Mouse (Mus musculus) macrophage (primary cell): ENCODE measurements around the gene Sestd1. TPM values are rescaled to one million over a fixed set of nuclear protein-coding genes. Genes with fewer than 3 reads are reported as not detected.

ENCODE experiments used
- H3K27ac ChIP-seq: fragments of 350-480 bp; formaldehyde crosslinking; 2 replicates; pipeline ENCODE4 v1.9.0; 2021
- H3K36me3 ChIP-seq: fragments of 350-480 bp; formaldehyde crosslinking; 2 replicates; pipeline ENCODE4 v1.9.0; 2021; ENCODE audit errors: inconsistent target
- H3K4me3 ChIP-seq: fragments of 350-480 bp; formaldehyde crosslinking; 2 replicates; pipeline ENCODE4 v1.9.0; 2021; ENCODE audit errors: inconsistent target
- H3K79me2 ChIP-seq: fragments of 350-480 bp; formaldehyde crosslinking; 2 replicates; pipeline ENCODE4 v1.9.0; 2021; ENCODE audit errors: inconsistent target
- WGBS: methylation state at CpG from one replicate; pipeline ENCODE4 v1.1.7; 2026; ENCODE audit warnings: inconsistent platforms; ENCODE audit not compliant: missing documents; 5-methylcytosine and 5-hydroxymethylcytosine counted together
- polyA plus RNA-seq: library from polyadenylated mRNA; stranded (reverse); fragments of 250-400 nt; gene quantifications from 3 replicates; pipeline ENCODE4 v1.2.4, GENCODE M21; 2018; ENCODE audit warnings: inconsistent platforms
- total RNA-seq, 78 experiments: library from RNA; depleted of rRNA; stranded (reverse); fragments of 250-400 nt; gene quantifications; 1 replicate in 9 of 78; 2 replicates in 24 of 78; 3 replicates in 43 of 78; 4 replicates in 2 of 78; pipeline ENCODE4 v1.2.4; 2018; ENCODE audit warnings: inconsistent platforms in 56 of 78

The Sestd1 gene
- 100 to 1,000 TPM; 127 to 547 (median 227) TPM for total RNA-seq (2018; cell fraction: chromatin; rRNA removed)
- 10 to 100 TPM; 21.6 to 64.5 (median 39.0) TPM for total RNA-seq (2018; cell fraction: cytosol; rRNA removed)
- total RNA-seq (2018; cell fraction: nucleus; rRNA removed) = 100 to 1,000 TPM in 18 of 26 experiments, 10 to 100 TPM in 8; 54.1 to 319 (median 122) TPM
- 18.9 to 31.8 TPM (median 24.4 TPM) in 3 replicates for polyA plus RNA-seq

GRCm38 (mm10) chr2:77280512-77281409, at the start of gene Sestd1:
Sestd1 (minus strand) TSS chr2:77280592.
- H3K36me3 ChIP-seq = no peaks in the 10 kb centered on the region
- under 1% methylated on average over 50 of the region's 73 CpGs for WGBS

DNA sequence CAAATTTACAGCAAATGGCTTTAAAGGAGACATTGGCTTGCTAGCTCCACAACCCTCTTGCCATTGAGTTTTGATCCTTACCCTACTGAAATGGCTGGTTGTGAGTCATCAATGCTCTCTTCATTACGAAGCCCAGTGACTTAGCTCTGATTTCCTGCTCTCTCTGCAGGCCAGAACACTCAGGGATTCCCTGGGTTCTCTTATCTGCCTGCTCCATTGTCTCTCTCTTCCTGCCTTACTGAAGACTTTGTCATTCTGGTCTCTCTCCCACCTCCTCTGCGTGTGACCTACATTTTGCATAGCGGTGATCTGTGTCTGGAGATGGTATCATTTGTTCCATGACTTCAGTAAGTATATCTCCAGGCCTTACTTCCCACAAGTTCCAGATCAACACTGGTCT, 46.9 kb upstream of the Sestd1 start:
- Histone ChIP-seq H3K36me3 (no peaks in the 10 kb centered on the region), H3K27ac (no peak overlapping the region), H3K4me3 (no peak overlapping the region), H3K79me2 (no peaks in the 10 kb centered on the region)
- WGBS = 80% methylated on average over 3 of the region's 3 CpGs

More at GRCm38 (mm10) chr2:77280512-77281409, at the start of gene Sestd1:
- Histone ChIP-seq H3K79me2 (peaks cover 42% of the 10 kb centered on the region), H3K4me3 (peak within 1 kb of the TSS; percentile 47), H3K27ac (peak within 1 kb of the TSS; percentile 94)

DNA sequence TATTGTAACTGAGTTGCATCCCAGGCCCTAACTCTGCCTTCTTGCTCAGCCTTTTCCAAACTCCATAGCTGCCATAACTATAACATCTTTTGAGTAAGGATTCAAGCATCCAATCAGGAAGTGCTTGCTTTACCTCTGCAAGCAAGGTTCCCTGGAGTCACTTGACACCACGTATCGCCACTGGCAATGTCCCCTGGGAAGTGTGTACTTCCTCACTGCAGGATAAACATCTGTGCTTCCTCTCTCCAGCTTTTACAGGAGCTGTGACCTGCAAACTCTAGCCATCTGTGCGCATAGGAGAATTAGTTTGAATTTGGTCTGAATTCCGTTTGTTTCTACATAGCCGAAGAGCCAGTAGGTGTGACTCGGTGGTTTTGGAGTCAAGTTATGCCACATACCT, 43.3 kb upstream of the Sestd1 start:
- Histone ChIP-seq H3K4me3 (no peak overlapping the region), H3K79me2 (no peaks in the 10 kb centered on the region), H3K36me3 (no peaks in the 10 kb centered on the region), H3K27ac (no peak overlapping the region)
- 68% methylated on average over 6 of the region's 6 CpGs for WGBS

DNA sequence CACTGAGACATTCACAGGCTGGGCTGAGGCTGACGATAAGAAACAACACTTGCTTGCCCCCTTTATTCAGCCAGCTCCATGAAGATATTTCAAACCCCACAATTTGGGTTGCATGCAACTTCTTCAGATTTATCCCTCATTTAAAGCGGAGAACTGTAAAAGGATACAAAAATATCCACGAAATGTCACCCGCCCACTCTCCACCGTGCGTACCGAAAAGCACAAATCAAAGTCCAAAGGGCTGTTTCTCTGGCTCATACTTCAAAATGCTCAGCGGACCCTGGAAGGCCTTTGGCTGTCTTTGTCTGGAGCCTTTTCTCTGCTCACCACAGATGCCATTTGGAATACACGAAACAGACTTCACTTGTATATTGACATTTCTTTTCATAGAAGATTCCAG, 42.8 kb upstream of the Sestd1 start:
- H3K27ac ChIP-seq = no peak overlapping the region
- H3K79me2 ChIP-seq = no peaks in the 10 kb centered on the region
- no peak overlapping the region for H3K4me3 ChIP-seq
- WGBS = 90% methylated on average over 9 of the region's 9 CpGs
- no peaks in the 10 kb centered on the region for H3K36me3 ChIP-seq

GRCm38 (mm10) chr2:77319196-77319595, 38.8 kb upstream of the Sestd1 start:
- H3K79me2 ChIP-seq = no peaks in the 10 kb centered on the region
- H3K4me3 ChIP-seq = no peak overlapping the region
- H3K27ac ChIP-seq = no peak overlapping the region
- 89% methylated on average over 5 of the region's 5 CpGs for WGBS
- H3K36me3 ChIP-seq = no peaks in the 10 kb centered on the region

- H3K4me3 ChIP-seq = no peak overlapping the region
- no peaks in the 10 kb centered on the region for H3K79me2 ChIP-seq
- 75% methylated on average over 7 of the region's 7 CpGs for whole genome bisulfite sequencing
- no peak overlapping the region for H3K27ac ChIP-seq
- H3K36me3 ChIP-seq = no peaks in the 10 kb centered on the region
Measured at GRCm38 (mm10) chr2:77316961-77317360, 36.6 kb upstream of the Sestd1 start.

GRCm38 (mm10) chr2:77313846-77314245, 33.5 kb upstream of the Sestd1 start:
- Histone ChIP-seq H3K79me2 (no peaks in the 10 kb centered on the region), H3K27ac (no peak overlapping the region), H3K36me3 (no peaks in the 10 kb centered on the region), H3K4me3 (no peak overlapping the region)
- WGBS = 96% methylated on average over 10 of the region's 10 CpGs

DNA sequence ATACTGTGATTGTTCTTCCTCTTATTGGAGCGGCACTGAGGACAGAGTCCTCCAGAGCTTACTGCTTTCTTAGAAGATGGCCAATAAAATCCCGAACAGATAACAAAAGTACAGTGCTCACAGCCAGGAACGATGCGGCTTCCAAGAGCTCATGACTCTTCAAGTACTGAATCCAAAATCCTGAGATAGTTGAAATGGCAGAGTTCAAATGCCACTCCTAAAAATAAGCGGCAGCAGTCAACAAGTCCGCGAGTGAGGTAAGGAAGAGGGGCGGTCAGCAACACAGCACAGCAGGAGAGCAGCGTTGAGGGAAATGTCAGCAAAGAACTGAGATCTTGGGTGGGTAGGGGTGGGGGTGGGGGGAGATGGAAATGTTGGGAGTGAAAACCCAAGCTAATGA, 32.2 kb upstream of the Sestd1 start:
- no peaks in the 10 kb centered on the region for H3K79me2 ChIP-seq
- no peak overlapping the region for H3K4me3 ChIP-seq
- H3K27ac ChIP-seq = no peak overlapping the region
- 88% methylated on average over 8 of the region's 9 CpGs for WGBS
- no peaks in the 10 kb centered on the region for H3K36me3 ChIP-seq

- 63% methylated on average over 7 of the region's 7 CpGs for WGBS
- no peaks in the 10 kb centered on the region for H3K36me3 ChIP-seq
- H3K79me2 ChIP-seq = no peaks in the 10 kb centered on the region
- no peak overlapping the region for H3K4me3 ChIP-seq
- no peak overlapping the region for H3K27ac ChIP-seq
Measured at GRCm38 (mm10) chr2:77309313-77309712, 28.9 kb upstream of the Sestd1 start.

DNA sequence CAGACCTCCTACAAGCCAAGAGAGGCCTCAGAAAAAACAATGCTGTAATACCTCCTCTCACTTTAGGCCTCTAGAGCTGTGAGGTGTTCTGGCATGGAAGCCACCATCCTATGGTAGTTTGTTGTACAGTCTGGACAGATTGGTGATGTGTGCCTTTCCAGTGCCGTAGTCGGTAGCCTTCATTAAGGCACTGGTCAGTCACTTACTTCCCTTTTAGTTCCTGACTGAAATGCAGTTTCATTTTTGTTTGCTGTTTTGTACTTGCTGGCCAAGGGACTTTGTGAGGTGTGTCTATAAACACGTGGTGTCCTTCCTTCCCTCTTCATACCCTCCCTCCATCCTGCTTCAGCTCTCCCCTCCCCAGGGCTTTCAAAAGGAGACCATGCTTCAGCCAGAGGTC, 24.1 kb upstream of the Sestd1 start:
- Histone ChIP-seq H3K79me2 (no peaks in the 10 kb centered on the region), H3K27ac (peak overlapping the region; percentile 17), H3K4me3 (no peak overlapping the region), H3K36me3 (no peaks in the 10 kb centered on the region)
- 0% methylated on average over 3 of the region's 3 CpGs for WGBS

DNA sequence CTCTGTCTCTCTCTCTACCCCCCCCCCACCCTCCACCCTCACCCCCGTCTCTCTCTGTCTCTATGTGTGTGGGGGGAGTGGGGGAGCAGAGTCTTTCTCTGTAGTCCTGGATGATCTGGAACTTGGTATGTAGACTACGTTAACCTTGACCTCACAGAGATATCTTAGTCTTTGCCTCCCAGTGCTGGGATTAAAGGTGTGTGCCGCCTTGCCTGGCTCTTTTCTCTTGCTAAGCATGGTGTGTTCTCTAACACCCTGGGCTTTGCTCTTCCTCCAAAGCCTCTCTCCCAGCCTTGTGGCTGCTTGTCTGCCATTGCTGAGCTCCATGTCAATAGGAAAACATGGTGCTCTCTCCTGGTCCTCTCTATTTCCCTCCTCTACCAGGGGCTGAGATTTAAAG, 23.3 kb upstream of the Sestd1 start:
- Histone ChIP-seq H3K4me3 (no peak overlapping the region), H3K36me3 (no peaks in the 10 kb centered on the region), H3K27ac (no peak overlapping the region), H3K79me2 (no peaks in the 10 kb centered on the region)
- WGBS = 89% methylated on average over 3 of the region's 3 CpGs

DNA sequence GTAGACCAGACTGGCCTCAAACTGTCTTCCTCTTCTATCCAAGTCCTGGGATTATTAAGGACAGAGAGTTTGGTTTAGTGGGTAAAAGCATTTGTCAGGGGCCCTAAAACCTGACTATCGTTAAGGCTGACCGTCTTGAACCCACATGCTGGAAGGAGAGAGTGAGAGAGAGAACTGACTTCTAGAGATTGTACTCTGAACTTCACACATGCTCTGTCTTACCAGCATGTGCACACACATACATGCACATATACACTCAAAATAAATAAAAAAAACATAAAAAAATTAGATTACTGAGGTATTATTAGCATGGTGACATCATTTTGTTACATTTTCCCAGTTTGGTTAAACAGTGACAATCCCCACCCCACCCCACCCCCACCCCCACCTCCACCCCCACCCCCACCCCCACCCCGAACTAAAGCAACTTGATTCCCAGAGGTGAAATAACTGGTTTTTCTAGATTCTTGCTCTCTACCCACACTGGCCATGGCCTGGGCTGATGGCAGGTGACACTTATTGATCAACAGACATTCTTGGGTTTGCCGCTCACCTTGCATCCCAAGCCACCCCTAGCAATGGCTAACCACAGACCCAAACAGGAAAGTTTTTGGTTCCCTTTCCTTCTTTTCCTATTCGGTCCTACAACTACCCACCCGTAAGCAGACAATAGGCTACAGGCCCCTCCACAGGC, 22.4 kb upstream of the Sestd1 start:
- no peak overlapping the region for H3K27ac ChIP-seq
- H3K36me3 ChIP-seq = no peaks in the 10 kb centered on the region
- no peak overlapping the region for H3K4me3 ChIP-seq
- 92% methylated on average over 5 of the region's 6 CpGs for WGBS
- no peaks in the 10 kb centered on the region for H3K79me2 ChIP-seq

GRCm38 (mm10) chr2:77301687-77302389, 21.4 kb upstream of the Sestd1 start:
- H3K4me3 ChIP-seq = no peak overlapping the region
- WGBS = 95% methylated on average over 9 of the region's 9 CpGs
- no peaks in the 10 kb centered on the region for H3K36me3 ChIP-seq
- H3K27ac ChIP-seq = no peak overlapping the region
- H3K79me2 ChIP-seq = no peaks in the 10 kb centered on the region

DNA sequence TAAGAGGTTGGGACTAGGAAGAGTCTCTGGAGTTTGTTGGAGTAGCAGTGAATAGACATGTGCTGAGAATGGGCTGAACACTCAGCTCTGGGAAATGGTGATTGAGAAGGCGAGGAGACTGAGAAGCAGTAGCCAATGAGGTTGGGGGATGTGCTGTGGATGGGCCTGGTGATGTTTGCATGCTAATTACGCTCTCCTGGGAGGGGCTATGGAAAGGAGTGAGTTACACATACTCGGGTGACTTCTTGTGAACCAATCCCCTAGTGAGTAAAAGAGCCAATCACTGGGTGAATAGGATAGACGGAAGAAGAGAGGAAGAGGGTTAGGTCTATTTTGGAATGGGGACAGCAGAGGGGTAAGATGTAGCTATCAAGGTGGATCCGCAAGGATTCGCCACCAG, 9.3 kb upstream of the Sestd1 start:
- 95% methylated on average over 6 of the region's 6 CpGs for WGBS
- H3K4me3 ChIP-seq = no peak overlapping the region
- H3K79me2 ChIP-seq = no peaks in the 10 kb centered on the region
- H3K36me3 ChIP-seq = no peaks in the 10 kb centered on the region
- no peak overlapping the region for H3K27ac ChIP-seq
